Mouse (Mus musculus) 3134 (cell line): Measurements from ENCODE around the gene Gm20489.

Experiments used
- DNase-seq: peaks from one replicate; pipeline ENCODE4 v3.0.0-alpha.2; 2011; ENCODE audit warnings: low spot score; ENCODE audit not compliant: insufficient read length; ENCODE audit errors: extremely low read depth

The Gm20489 gene

GRCm38 (mm10) chrX:101263892-101264291, 4.9 kb downstream of the Gm20489 start, which contains the start of gene Gm614:
TSS of gene Gm614 (minus strand) at chrX:101263992.
- DNase-seq: no peak

GRCm38 (mm10) chrX:101260441-101261325, 8.1 kb downstream of the Gm20489 start:
- DNase-seq: no peak

- DNase-seq: no peak
These were observed 12.2 kb downstream of the Gm20489 start for GRCm38 (mm10) chrX:101256603-101257002.

GRCm38 (mm10) chrX:101254740-101255139, 14.1 kb downstream of the Gm20489 start:
- DNase-seq: no peak

- peak; percentile 73 for DNase-seq
These were observed 14.7 kb downstream of the Gm20489 start, which contains the start of gene Foxo4 for GRCm38 (mm10) chrX:101253952-101254729. TSS of gene Foxo4 (plus strand) at chrX:101254528.

- no peak for DNase-seq
These were observed 23.8 kb downstream of the Gm20489 start for GRCm38 (mm10) chrX:101245011-101245410.

- no peak for DNase-seq
These were observed 46.0 kb downstream of the Gm20489 start for GRCm38 (mm10) chrX:101222796-101223162.

GRCm38 (mm10) chrX:101221834-101222795, 46.7 kb downstream of the Gm20489 start, which contains the start of gene Snx12:
TSS of gene Snx12 (minus strand) at chrX:101222563.
- DNase-seq: peak; percentile 97
